Mouse (Mus musculus) limb, embryonic 10.5 days (tissue): Measurements from ENCODE around the gene Bpifa3. TPM values are rescaled to one million over a fixed set of nuclear protein-coding genes. Genes with fewer than 3 reads are reported as not detected.
"Not testable (repeated sequence)": the region's sequence is repeated elsewhere in the genome, so short reads cannot be mapped to it uniquely, and the experiment has no call there.

Experiments used
- DNase-seq: peaks from one replicate; pipeline ENCODE4 v3.0.0-alpha.2; 2017; ENCODE audit warnings: low spot score
- H3K27ac ChIP-seq: fragments of 300-500 bp; sonication (generic); 2 replicates; pipeline ENCODE4 v1.5.1; 2016; ENCODE audit warnings: mild to moderate bottlenecking
- H3K27me3 ChIP-seq: fragments of 300-500 bp; sonication (generic); 2 replicates; pipeline ENCODE4 v1.6.1; 2016; ENCODE audit warnings: low read depth, mild to moderate bottlenecking; ENCODE audit not compliant: poor library complexity, severe bottlenecking
- H3K36me3 ChIP-seq: fragments of 300-500 bp; sonication (generic); 2 replicates; pipeline ENCODE4 v1.6.1; 2016; ENCODE audit warnings: mild to moderate bottlenecking, moderate library complexity
- H3K4me1 ChIP-seq: fragments of 300-500 bp; sonication (generic); 2 replicates; pipeline ENCODE4 v1.6.1; 2016
- H3K4me3 ChIP-seq: fragments of 300-500 bp; sonication (generic); 2 replicates; pipeline ENCODE4 v1.5.1; 2016; ENCODE audit warnings: mild to moderate bottlenecking, moderate library complexity
- H3K9me3 ChIP-seq: fragments of 300-500 bp; sonication (generic); replicated peaks from 2 replicates; pipeline ENCODE4 v1.6.1; 2016; ENCODE audit warnings: mild to moderate bottlenecking
- WGBS: fragments of 180-500 bp; shearing (Covaris S2); methylation state at CpG from one replicate; pipeline ENCODE4 v1.1.7; 2016; 5-methylcytosine and 5-hydroxymethylcytosine counted together
- polyA plus RNA-seq: library from polyadenylated mRNA; unstranded; fragments of >200 nt; fragmentation: Nextera tagmentation; extraction: Ambion mirVana; gene quantifications from 2 replicates; pipeline ENCODE4 v1.2.1, GENCODE M21; 2016

Bpifa3 gene
- not detected in 2 replicates for polyA plus RNA-seq

DNA sequence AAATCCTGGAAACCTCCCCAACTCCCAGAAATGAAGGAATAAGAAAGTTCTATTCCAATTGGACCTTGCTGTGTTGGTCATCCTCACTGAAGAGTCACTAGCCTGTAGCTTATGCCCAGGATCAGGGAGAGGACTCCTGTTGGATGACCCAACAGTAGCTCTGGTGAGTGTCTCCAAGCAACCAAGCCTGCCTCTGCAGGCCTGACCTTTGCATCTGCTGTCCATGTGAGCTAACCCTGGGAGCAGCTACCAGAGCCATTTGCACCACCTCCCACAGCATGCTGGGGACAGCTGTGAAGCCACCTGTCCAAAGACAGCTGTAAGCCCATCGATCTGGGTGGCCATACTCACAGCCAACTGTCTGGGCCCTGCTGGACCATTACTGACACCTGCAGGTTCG, at the start of gene Bpifa3:
Gene Bpifa3, plus strand, starts transcription at position 217 of the 400 bp plus-strand sequence.
- no peaks in the 10 kb centered on the region for H3K4me1 ChIP-seq
- H3K36me3 ChIP-seq = no peaks in the 10 kb centered on the region
- H3K27me3 ChIP-seq = no peaks in the 10 kb centered on the region

GRCm38 (mm10) chr2:154097734-154098133, 32.4 kb upstream of the Bpifa3 start:
- Histone ChIP-seq H3K27ac (no peak overlapping the region), H3K4me3 (no peak overlapping the region), H3K9me3 (no peaks in the 10 kb centered on the region), H3K36me3 (no peaks in the 10 kb centered on the region), H3K27me3 (no peaks in the 10 kb centered on the region), H3K4me1 (no peaks in the 10 kb centered on the region)
- 41% methylated on average over 1 of the region's 1 CpGs for WGBS
- DNase-seq = no peak

More for the DNA sequence above, at the start of gene Bpifa3:
- no peak within 1 kb of the TSS for H3K4me3 ChIP-seq
- H3K9me3 ChIP-seq = no peaks in the 10 kb centered on the region
- DNase-seq = no peak
- no peak within 1 kb of the TSS for H3K27ac ChIP-seq
- 68% methylated on average over 2 of the region's 2 CpGs for WGBS

- no peak for DNase-seq
- 92% methylated on average over 3 of the region's 3 CpGs for WGBS
- Histone ChIP-seq H3K27ac (no peak overlapping the region), H3K36me3 (no peaks in the 10 kb centered on the region), H3K4me3 (no peak overlapping the region), H3K9me3 (no peaks in the 10 kb centered on the region), H3K27me3 (no peaks in the 10 kb centered on the region), H3K4me1 (no peaks in the 10 kb centered on the region)
Observed at GRCm38 (mm10) chr2:154117381-154117780, 12.8 kb upstream of the Bpifa3 start.

DNA sequence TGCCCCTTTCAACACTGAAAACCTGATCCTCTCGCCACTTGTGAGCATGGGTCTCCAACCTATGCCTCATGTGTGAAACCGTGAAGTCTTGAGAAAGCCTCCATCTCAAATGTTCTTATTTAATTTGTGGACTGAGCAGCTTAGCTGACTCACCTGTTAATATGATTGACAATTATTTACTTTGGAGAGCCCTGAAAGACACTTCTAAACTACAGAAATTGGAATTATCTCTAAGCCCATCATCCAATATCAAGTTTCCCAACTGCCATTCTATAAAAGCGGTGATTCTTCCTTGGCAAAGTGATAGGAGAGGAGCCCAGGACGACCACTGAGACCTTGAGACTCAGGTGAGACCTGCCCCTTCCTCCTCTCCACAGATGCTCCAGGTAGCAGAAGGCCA, 12.4 kb downstream of the Bpifa3 start, which contains the start of gene Bpifa1:
Gene Bpifa1, plus strand, starts transcription at position 301 of the 400 bp plus-strand sequence.
- H3K36me3 ChIP-seq = no peaks in the 10 kb centered on the region
- no peaks in the 10 kb centered on the region for H3K27me3 ChIP-seq
- H3K4me3 ChIP-seq = no peak within 1 kb of the TSS
- no peaks in the 10 kb centered on the region for H3K9me3 ChIP-seq
- no peak for DNase-seq
- H3K27ac ChIP-seq = no peak within 1 kb of the TSS
- H3K4me1 ChIP-seq = no peaks in the 10 kb centered on the region
- 84% methylated on average over 4 of the region's 4 CpGs for WGBS

DNA sequence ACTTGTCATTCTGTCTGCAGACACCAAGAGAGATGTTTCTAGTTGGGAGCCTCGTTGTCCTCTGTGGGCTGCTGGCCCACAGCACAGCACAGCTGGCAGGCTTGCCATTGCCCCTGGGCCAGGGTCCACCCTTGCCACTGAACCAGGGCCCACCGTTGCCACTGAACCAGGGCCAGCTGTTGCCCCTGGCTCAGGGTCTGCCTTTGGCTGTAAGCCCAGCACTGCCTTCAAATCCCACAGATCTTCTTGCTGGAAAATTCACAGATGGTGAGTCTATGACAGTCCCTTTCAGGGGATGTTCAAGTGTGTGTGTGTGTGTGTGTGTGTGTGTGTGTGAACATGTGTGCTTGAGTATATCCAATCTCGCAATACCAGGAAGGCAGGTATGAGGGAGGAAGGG, 13.6 kb downstream of the Bpifa3 start:
- Histone ChIP-seq H3K27ac (no peak overlapping the region), H3K4me1 (no peaks in the 10 kb centered on the region), H3K36me3 (no peaks in the 10 kb centered on the region), H3K27me3 (no peaks in the 10 kb centered on the region), H3K9me3 (no peaks in the 10 kb centered on the region), H3K4me3 (no peak overlapping the region)
- no peak for DNase-seq
- 85% methylated on average over 3 of the region's 3 CpGs for WGBS

DNA sequence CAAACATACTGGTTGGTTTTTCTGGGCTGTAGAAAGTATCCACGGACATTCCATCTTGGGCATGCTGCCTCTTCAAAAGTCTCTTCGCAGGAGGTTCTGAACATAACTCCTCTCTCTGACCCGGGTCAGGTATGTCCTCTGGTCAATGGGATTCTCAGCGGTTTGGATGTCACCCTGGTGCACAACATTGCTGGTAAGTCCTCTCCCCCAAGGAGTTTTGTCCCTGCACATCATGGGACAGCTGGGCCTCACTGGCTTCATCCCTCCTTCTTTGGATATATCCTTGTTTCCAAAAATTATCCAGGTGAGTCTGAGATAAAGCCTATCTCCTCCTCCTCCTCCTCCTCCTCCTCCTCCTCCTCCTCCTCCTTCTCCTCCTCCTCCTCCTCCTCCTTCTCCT, 17.4 kb downstream of the Bpifa3 start:
- no peak for DNase-seq
- WGBS = 77% methylated on average over 4 of the region's 4 CpGs
- H3K36me3 ChIP-seq = no peaks in the 10 kb centered on the region
- H3K4me1 ChIP-seq = no peaks in the 10 kb centered on the region
- no peaks in the 10 kb centered on the region for H3K9me3 ChIP-seq
- no peak overlapping the region for H3K4me3 ChIP-seq
- H3K27ac ChIP-seq = no peak overlapping the region
- no peaks in the 10 kb centered on the region for H3K27me3 ChIP-seq

GRCm38 (mm10) chr2:154158433-154158832, 28.3 kb downstream of the Bpifa3 start:
- DNase-seq = peak; percentile 70
- 44% methylated on average over 3 of the region's 3 CpGs for WGBS
- no peak overlapping the region for H3K27ac ChIP-seq
- no peak overlapping the region for H3K4me3 ChIP-seq
- H3K4me1 ChIP-seq = no peaks in the 10 kb centered on the region
- H3K9me3 ChIP-seq = no peaks in the 10 kb centered on the region
- no peaks in the 10 kb centered on the region for H3K27me3 ChIP-seq
- H3K36me3 ChIP-seq = no peaks in the 10 kb centered on the region

DNA sequence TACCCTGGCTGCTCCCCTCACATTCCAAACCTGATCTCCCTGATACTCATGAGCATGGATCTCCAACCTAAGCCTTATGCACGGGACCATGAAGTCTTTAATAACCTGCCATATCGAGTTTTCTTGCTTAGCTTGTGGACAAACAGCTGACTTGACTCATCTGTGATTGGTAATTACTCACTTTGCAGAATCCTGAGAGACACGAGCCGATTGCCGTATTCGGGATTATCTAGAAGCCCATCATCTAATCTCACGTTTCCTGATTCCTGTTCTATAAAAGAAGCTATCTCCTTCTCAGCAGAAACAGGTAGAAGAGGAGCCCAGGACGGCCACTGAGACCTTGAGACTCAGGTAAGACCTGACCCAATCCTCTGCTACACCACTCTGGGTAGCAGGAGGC, 32.2 kb downstream of the Bpifa3 start, which contains the start of gene Bpifa5:
Gene Bpifa5, plus strand, starts transcription at position 301 of the 400 bp plus-strand sequence.
- Histone ChIP-seq H3K27me3 (no peaks in the 10 kb centered on the region), H3K9me3 (no peaks in the 10 kb centered on the region), H3K4me3 (no peak within 1 kb of the TSS), H3K36me3 (no peaks in the 10 kb centered on the region), H3K27ac (no peak within 1 kb of the TSS), H3K4me1 (no peaks in the 10 kb centered on the region)
- WGBS = 86% methylated on average over 8 of the region's 8 CpGs
- DNase-seq = no peak

GRCm38 (mm10) chr2:154163306-154163705, 33.2 kb downstream of the Bpifa3 start:
- no peaks in the 10 kb centered on the region for H3K36me3 ChIP-seq
- H3K27ac ChIP-seq = no peak overlapping the region
- H3K4me1 ChIP-seq = no peaks in the 10 kb centered on the region
- WGBS = 90% methylated on average over 5 of the region's 5 CpGs
- no peak for DNase-seq
- no peaks in the 10 kb centered on the region for H3K9me3 ChIP-seq
- H3K27me3 ChIP-seq = no peaks in the 10 kb centered on the region
- no peak overlapping the region for H3K4me3 ChIP-seq

GRCm38 (mm10) chr2:154169172-154169571, 39.0 kb downstream of the Bpifa3 start:
- DNase-seq = no peak
- H3K4me3 ChIP-seq = no peak overlapping the region
- 76% methylated on average over 3 of the region's 3 CpGs for WGBS
- H3K27me3 ChIP-seq = no peaks in the 10 kb centered on the region
- no peaks in the 10 kb centered on the region for H3K4me1 ChIP-seq
- H3K27ac ChIP-seq = no peak overlapping the region
- no peaks in the 10 kb centered on the region for H3K9me3 ChIP-seq
- H3K36me3 ChIP-seq = no peaks in the 10 kb centered on the region

- H3K27me3 ChIP-seq = no peaks in the 10 kb centered on the region
- 78% methylated on average over 6 of the region's 6 CpGs for WGBS
- H3K36me3 ChIP-seq = no peaks in the 10 kb centered on the region
- no peaks in the 10 kb centered on the region for H3K9me3 ChIP-seq
- no peak for DNase-seq
- no peaks in the 10 kb centered on the region for H3K4me1 ChIP-seq
- H3K27ac ChIP-seq = no peak overlapping the region
- H3K4me3 ChIP-seq = no peak overlapping the region
Observed at GRCm38 (mm10) chr2:154171621-154172020, 41.5 kb downstream of the Bpifa3 start.

- H3K4me3 ChIP-seq = no peak overlapping the region
- DNase-seq = peak; percentile 34
- no peaks in the 10 kb centered on the region for H3K4me1 ChIP-seq
- H3K9me3 ChIP-seq = no peaks in the 10 kb centered on the region
- no peaks in the 10 kb centered on the region for H3K27me3 ChIP-seq
- no peak overlapping the region for H3K27ac ChIP-seq
- 51% methylated on average over 1 of the region's 1 CpGs for WGBS
- H3K36me3 ChIP-seq = no peaks in the 10 kb centered on the region
Observed at GRCm38 (mm10) chr2:154173313-154173712, 43.2 kb downstream of the Bpifa3 start.

GRCm38 (mm10) chr2:154181900-154182299, 51.8 kb downstream of the Bpifa3 start:
- H3K4me3 ChIP-seq, H3K27ac ChIP-seq, H3K4me1 ChIP-seq, H3K9me3 ChIP-seq, DNase-seq, H3K27me3 ChIP-seq, H3K36me3 ChIP-seq: not testable (repeated sequence)
- 87% methylated on average over 7 of the region's 7 CpGs for WGBS

GRCm38 (mm10) chr2:154183061-154183460, 52.9 kb downstream of the Bpifa3 start:
- H3K27me3 ChIP-seq, H3K36me3 ChIP-seq, H3K4me1 ChIP-seq, H3K9me3 ChIP-seq, DNase-seq, H3K27ac ChIP-seq, H3K4me3 ChIP-seq: not testable (repeated sequence)
- WGBS = 81% methylated on average over 4 of the region's 4 CpGs
